Mouse (Mus musculus) thymus, postnatal 4 days (tissue): ENCODE results near the gene Cdk5rap1.

Experiments
- DNase-seq: peaks from one replicate; pipeline ENCODE4 v3.0.0; 2021

Gene Cdk5rap1

GRCm38 (mm10) chr2:154372842-154373500, at the start of gene Cdk5rap1:
Cdk5rap1 (minus strand) TSS chr2:154373010.
- peak; percentile 17 for DNase-seq

- DNase-seq, result no peak
These were observed 49.4 kb upstream of the Cdk5rap1 start for GRCm38 (mm10) chr2:154422181-154422580.

GRCm38 (mm10) chr2:154420942-154421731, 48.3 kb upstream of the Cdk5rap1 start:
- no peak for DNase-seq

- DNase-seq, result no peak
These were observed 47.1 kb upstream of the Cdk5rap1 start for GRCm38 (mm10) chr2:154419631-154420515.

GRCm38 (mm10) chr2:154418001-154418400, 45.2 kb upstream of the Cdk5rap1 start:
- no peak for DNase-seq

- DNase-seq, result peak; percentile 90
These were observed 44.3 kb upstream of the Cdk5rap1 start for GRCm38 (mm10) chr2:154417107-154417506.

- DNase-seq, result peak; percentile 44
These were observed 39.3 kb upstream of the Cdk5rap1 start for GRCm38 (mm10) chr2:154412018-154412666.

GRCm38 (mm10) chr2:154410355-154410754, 37.5 kb upstream of the Cdk5rap1 start:
- DNase-seq, result no peak

- peak; percentile 80 for DNase-seq
These were observed 35.0 kb upstream of the Cdk5rap1 start, which contains the start of gene Snta1 for GRCm38 (mm10) chr2:154407643-154408445. Snta1 (minus strand) TSS chr2:154408099.

GRCm38 (mm10) chr2:154407063-154407642, 34.3 kb upstream of the Cdk5rap1 start:
- no peak for DNase-seq

GRCm38 (mm10) chr2:154405447-154405994, 32.7 kb upstream of the Cdk5rap1 start:
- no peak for DNase-seq

- no peak for DNase-seq
These were observed 30.0 kb upstream of the Cdk5rap1 start for GRCm38 (mm10) chr2:154402811-154403210.

- DNase-seq, result no peak
These were observed 29.2 kb upstream of the Cdk5rap1 start for GRCm38 (mm10) chr2:154401976-154402375.

- DNase-seq, result no peak
These were observed 26.5 kb upstream of the Cdk5rap1 start for GRCm38 (mm10) chr2:154399325-154399724.

- no peak for DNase-seq
These were observed 25.5 kb upstream of the Cdk5rap1 start for GRCm38 (mm10) chr2:154398267-154398666.

GRCm38 (mm10) chr2:154396529-154396928, 23.7 kb upstream of the Cdk5rap1 start:
- no peak for DNase-seq

- DNase-seq, result no peak
These were observed 21.8 kb upstream of the Cdk5rap1 start for GRCm38 (mm10) chr2:154394602-154395001.

GRCm38 (mm10) chr2:154390180-154390964, 17.6 kb upstream of the Cdk5rap1 start:
- no peak for DNase-seq

- no peak for DNase-seq
These were observed 6.3 kb upstream of the Cdk5rap1 start for GRCm38 (mm10) chr2:154379103-154379502.
